Comparison of ENCODE assay signal across 26 mouse cellular contexts in the genomic region with DNA sequence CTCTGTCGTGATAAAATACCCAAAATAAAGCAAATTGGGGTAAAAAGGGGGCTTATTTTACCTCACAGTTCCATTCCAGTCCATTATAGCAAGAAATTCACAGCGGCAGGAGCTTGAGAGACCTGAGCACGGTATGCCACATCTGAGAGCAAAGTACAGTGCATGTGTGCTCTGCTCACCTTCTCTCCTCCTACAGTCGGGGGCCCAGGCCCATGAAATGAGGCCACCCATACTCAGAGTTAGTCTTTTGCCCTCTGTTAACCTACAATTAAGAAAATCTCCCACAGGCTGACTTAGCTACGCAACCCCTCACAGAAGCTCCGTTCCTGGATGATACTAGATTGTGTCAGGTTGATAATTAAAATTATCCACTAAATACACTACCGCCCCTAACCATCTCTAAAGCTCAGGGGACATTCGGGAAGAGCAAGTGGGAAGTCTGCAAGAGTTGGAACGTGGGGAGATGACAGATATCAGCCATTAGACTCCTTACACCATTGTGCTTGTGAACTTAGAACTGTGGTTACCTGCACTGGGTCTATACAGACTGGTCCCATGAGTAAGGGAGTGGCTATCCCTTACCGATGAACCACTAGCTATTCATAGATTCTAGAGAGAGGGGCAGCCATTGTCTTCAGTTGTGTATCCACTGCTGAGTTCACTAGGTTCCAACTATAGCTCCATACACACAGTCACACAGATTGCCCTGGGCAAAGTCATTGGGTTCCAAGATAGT.
"Had no signal": no experiment of that assay in that cellular context is flagged by ENCODE, and none has a peak within 500 bp of the region (broad histone marks: within the 10 kb centered on the region; RNA-seq: fewer than 3 reads in every experiment).

No protein-coding gene starts in this region.

- H3K36me3 ChIP-seq: heart, embryonic 13.5 days; heart, embryonic 15.5 days; hindbrain, embryonic 10.5 days; hindbrain, embryonic 12.5 days; limb, embryonic 13.5 days; limb, embryonic 15.5 days; liver, embryonic 12.5 days had no signal

- H3K9ac ChIP-seq: forebrain, postnatal 0 days; heart, embryonic 13.5 days; heart, embryonic 15.5 days; hindbrain, embryonic 12.5 days; hindbrain, embryonic 14.5 days; limb, embryonic 13.5 days; limb, embryonic 15.5 days; liver, embryonic 12.5 days; liver, embryonic 14.5 days had no signal

- DNase-seq: forebrain, postnatal 0 days; gastrocnemius, adult 2 months; gastrocnemius, postnatal 10 days; gastrocnemius, postnatal 25 days; heart, adult 2 months; heart, postnatal 14 days; heart, postnatal 4 days; kidney, adult 11 months; kidney, adult 8-10 months; kidney, postnatal 14 days; kidney, postnatal 36 days; layer of hippocampus, adult 9-11 months; layer of hippocampus, postnatal 36 days; left cerebral cortex, postnatal 4 days had no signal

- H3K4me3 ChIP-seq: gastrocnemius, adult 2 months; heart, adult 2 months; heart, embryonic 13.5 days; heart, embryonic 15.5 days; hindbrain, embryonic 10.5 days; hindbrain, embryonic 12.5 days; limb, embryonic 13.5 days; limb, embryonic 15.5 days; liver, embryonic 12.5 days had no signal

- H3K4me2 ChIP-seq: heart, embryonic 11.5 days; heart, embryonic 13.5 days; heart, embryonic 15.5 days; hindbrain, embryonic 12.5 days; hindbrain, embryonic 14.5 days; limb, embryonic 13.5 days; limb, embryonic 15.5 days; liver, embryonic 12.5 days had no signal

- H3K4me1 ChIP-seq: heart, embryonic 15.5 days; hindbrain, embryonic 10.5 days; hindbrain, embryonic 12.5 days; limb, embryonic 13.5 days; limb, embryonic 15.5 days; liver, embryonic 12.5 days had no signal

- H3K27me3 ChIP-seq: heart, embryonic 13.5 days; heart, embryonic 15.5 days; hindbrain, embryonic 12.5 days; limb, embryonic 13.5 days; limb, embryonic 15.5 days; liver, embryonic 12.5 days had no signal

- ATAC-seq: forebrain, postnatal 0 days; hindbrain, embryonic 16.5 days; inflammation-experienced regulatory T-cells, adult 6 months; liver, embryonic 12.5 days had no signal

- H3K27ac ChIP-seq: gastrocnemius, adult 2 months; heart, adult 2 months; heart, embryonic 13.5 days; heart, embryonic 15.5 days; hindbrain, embryonic 10.5 days; hindbrain, embryonic 12.5 days; hindbrain, embryonic 14.5 days; limb, embryonic 13.5 days; limb, embryonic 15.5 days; liver, embryonic 12.5 days; liver, embryonic 14.5 days had no signal

- H3K9me3 ChIP-seq: heart, embryonic 13.5 days; heart, embryonic 15.5 days; hindbrain, embryonic 10.5 days; hindbrain, embryonic 12.5 days; limb, embryonic 13.5 days; limb, embryonic 15.5 days; liver, embryonic 12.5 days had no signal
